Mouse (Mus musculus) monocyte, adult 2 months (primary cell): Measurements from ENCODE around the gene Gp1ba.
A peak's percentile ranks its signal among the peaks of the same experiment; 100 is the strongest.

Experiments used
- DNase-seq, 2 experiments: peaks; one replicate each; pipeline ENCODE4 v3.0.0; 2022; ENCODE audit warnings: low spot score in 2 of 2, low read depth in 1 of 2

Gp1ba gene

GRCm38 (mm10) chr11:70638714-70639278 lies at the start of gene Gp1ba:
Gene Gp1ba, plus strand, starts transcription at chr11:70639122.
- no peak for DNase-seq

- no peak for DNase-seq
Measured at GRCm38 (mm10) chr11:70591733-70592132, 47.2 kb upstream of the Gp1ba start.

GRCm38 (mm10) chr11:70594253-70594989 lies 44.5 kb upstream of the Gp1ba start:
- DNase-seq = no peak

- peak in 1 of 2 experiments; percentile 55 for DNase-seq
Measured at GRCm38 (mm10) chr11:70595638-70596037, 43.3 kb upstream of the Gp1ba start.

- DNase-seq = no peak
Measured at GRCm38 (mm10) chr11:70596094-70596493, 42.8 kb upstream of the Gp1ba start.

- DNase-seq = peak in 1 of 2 experiments; percentile 40
Measured at GRCm38 (mm10) chr11:70597301-70597700, 41.6 kb upstream of the Gp1ba start.

GRCm38 (mm10) chr11:70598451-70598953 lies 40.4 kb upstream of the Gp1ba start:
- no peak for DNase-seq

- DNase-seq = peak in 1 of 2 experiments; percentile 72
Measured at GRCm38 (mm10) chr11:70605024-70605566, 33.8 kb upstream of the Gp1ba start.

- DNase-seq = no peak
Measured at GRCm38 (mm10) chr11:70606717-70607116, 32.2 kb upstream of the Gp1ba start.

- DNase-seq = no peak
Measured at GRCm38 (mm10) chr11:70607611-70608010, 31.3 kb upstream of the Gp1ba start.

GRCm38 (mm10) chr11:70608381-70609066 lies 30.4 kb upstream of the Gp1ba start:
- DNase-seq = no peak

- DNase-seq = no peak
Measured at GRCm38 (mm10) chr11:70610752-70611151, 28.2 kb upstream of the Gp1ba start.

- DNase-seq = no peak
Measured at GRCm38 (mm10) chr11:70612505-70612904, 26.4 kb upstream of the Gp1ba start.

GRCm38 (mm10) chr11:70615074-70615473 lies 23.8 kb upstream of the Gp1ba start:
- DNase-seq = peak in 1 of 2 experiments; percentile 69

- DNase-seq = no peak
Measured at GRCm38 (mm10) chr11:70615516-70616093, 23.3 kb upstream of the Gp1ba start, which contains the start of gene 4930544D05Rik. Gene 4930544D05Rik, plus strand, starts transcription at chr11:70615848.

GRCm38 (mm10) chr11:70619101-70619500 lies 19.8 kb upstream of the Gp1ba start, which contains the start of gene Chrne:
Gene Chrne, minus strand, starts transcription at chr11:70619216.
- no peak for DNase-seq

GRCm38 (mm10) chr11:70621972-70622814 lies 16.7 kb upstream of the Gp1ba start:
- DNase-seq = no peak

GRCm38 (mm10) chr11:70623053-70623742 lies 15.7 kb upstream of the Gp1ba start:
- no peak for DNase-seq

GRCm38 (mm10) chr11:70625473-70625872 lies 13.4 kb upstream of the Gp1ba start:
- DNase-seq = peak in 1 of 2 experiments; percentile 44

- DNase-seq = no peak
Measured at GRCm38 (mm10) chr11:70626877-70627276, 12.0 kb upstream of the Gp1ba start.
